Mouse (Mus musculus): ENCODE measurements around the gene Hectd4.

Hectd4 gene

GRCm38 (mm10) chr5:121238208-121238607, 18.2 kb downstream of the Hectd4 start:
- DNase-seq = no peak

DNA sequence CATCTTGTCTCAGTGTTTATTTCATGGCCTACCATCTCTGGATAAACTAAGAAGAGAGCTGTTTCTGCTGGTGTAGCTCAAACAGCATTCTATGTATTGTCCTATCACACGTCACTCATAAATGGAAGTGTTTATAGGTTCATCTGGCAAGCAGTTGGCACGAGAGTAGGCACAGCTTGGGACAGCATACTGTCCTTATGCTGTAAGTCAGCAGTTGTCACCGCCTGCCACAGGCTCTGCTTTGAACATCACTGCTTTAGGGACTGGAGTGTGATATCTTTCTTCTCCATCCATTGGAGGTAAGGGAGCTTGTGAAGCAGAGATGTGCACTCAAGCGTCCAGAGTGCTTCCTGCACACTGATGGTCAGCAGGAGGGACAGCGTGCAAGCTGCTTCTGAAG, 19.8 kb downstream of the Hectd4 start:
- peak; percentile 71 for DNase-seq

GRCm38 (mm10) chr5:121241182-121241581, 21.2 kb downstream of the Hectd4 start:
- DNase-seq = no peak

GRCm38 (mm10) chr5:121242261-121242660, 22.2 kb downstream of the Hectd4 start:
- no peak for DNase-seq

DNA sequence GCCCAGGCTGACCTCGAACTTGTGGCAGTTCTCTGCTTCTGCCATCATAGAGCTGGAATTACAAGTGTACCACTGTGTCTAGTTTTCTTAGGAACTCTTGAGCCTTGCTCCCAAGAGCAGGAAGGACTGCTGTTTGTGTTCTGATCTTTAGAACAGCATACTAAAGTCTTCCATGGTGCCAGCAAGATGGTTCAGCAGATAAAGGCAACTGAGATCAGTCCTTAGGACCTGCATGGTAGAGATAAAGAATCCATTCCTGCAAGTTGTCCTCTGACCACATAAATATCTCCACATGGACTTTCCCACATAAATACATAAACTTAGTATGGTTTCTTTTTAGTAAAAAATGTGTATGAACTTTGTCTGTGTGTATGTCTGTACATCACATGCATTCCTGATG, 22.7 kb downstream of the Hectd4 start:
- no peak for DNase-seq

DNA sequence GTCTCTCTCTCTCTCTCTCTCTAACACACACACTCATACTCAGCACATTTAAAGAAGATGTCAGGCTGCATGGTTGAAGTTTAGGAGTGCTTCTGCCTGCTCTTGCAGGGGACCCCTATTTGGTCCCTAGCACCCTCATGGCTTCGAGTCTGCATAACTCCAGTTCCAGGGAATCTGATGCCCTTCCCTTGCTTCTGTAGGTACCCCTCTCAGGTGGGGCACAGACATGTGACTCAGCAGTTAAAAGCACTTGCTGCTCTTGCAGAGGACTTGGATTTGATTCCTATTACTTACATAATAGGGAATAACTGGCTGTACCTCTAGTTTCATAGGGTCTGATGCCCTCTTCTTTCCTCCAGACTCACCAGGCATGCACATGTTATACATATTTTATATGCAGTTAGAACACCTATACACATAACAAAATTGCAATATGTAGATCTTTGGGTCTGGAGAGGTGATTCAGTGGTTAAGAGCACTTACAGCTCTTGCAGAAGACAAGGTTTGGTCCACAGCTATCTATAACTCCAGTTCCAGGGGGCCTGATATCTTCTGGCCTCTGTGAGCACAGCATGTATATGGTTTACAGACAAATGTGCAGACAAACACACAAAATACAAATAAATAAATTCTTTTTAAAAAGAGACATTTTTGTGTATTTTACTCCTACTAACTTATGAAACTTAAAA, 23.8 kb downstream of the Hectd4 start:
- no peak for DNase-seq

- no peak for DNase-seq
Measured at GRCm38 (mm10) chr5:121244365-121244731, 24.3 kb downstream of the Hectd4 start.

DNA sequence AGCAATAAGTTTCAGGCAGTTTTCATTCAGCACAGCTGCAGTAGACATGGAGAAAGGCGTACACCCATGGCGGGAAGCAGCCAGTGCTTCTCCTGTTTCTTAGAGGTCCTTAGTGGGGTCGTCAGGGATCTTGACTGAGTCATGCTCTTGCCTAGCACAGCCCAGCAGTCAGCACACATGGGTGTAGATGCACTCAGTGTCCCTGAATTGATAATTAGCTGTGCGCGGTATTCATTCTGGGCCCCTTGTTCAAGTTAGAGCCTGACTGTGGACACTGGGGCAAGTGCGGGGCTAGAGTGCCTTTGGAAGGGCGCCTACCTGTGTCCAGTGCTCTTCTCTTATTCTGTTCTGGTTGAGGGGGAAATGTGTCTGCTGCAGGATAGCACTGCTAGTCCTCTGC, 25.2 kb downstream of the Hectd4 start:
- DNase-seq = no peak

DNA sequence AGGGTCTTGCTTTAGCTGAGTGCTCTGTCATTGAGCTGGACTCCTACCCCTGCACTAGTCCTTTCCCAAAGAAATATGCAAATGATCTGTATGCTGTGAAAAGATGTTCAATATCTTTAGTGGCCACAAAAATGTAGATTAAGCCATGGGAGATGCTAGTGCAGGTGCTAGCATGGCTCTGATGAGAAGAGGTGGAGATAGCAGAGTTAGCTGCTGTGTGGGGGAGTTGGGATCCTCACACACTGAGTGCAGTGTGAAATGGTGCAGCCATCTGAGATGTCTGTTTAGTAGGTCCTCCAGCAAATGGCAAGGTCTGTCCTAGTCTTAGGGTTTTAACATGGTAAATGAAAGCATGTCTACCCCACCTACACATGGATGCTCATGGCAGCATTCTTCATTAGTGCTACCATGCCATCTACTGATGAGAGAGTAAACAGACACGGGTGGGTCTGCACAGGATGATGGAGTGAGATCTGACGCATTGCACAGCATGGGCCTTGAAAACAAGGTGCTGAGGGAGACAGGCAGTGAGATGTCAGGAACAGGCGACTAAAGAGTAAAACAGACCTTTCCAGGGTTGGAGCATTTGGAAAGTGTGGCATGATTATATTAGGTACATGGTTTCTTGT, 28.9 kb downstream of the Hectd4 start:
- DNase-seq = no peak

- no peak for DNase-seq
Measured at GRCm38 (mm10) chr5:121249693-121250092, 29.7 kb downstream of the Hectd4 start.

DNA sequence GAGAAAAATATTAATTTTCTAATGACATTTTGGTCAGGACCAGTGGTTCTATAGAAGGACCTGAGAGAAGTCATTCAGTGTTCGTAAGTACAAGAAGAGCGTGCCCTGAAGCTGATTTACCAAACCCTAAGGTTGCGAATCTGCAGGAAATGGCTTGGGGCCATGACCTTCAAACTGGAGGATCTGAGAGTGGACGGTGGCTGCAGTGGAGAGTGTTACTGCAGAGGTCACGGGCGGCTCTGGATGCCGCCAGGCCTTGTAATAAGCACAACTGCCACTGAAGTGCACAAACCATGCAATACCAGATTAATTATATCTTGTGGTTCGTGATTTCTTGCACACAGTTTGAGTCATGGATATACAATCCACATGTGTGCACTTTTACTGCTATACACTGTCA, 31.8 kb downstream of the Hectd4 start:
- DNase-seq = no peak

DNA sequence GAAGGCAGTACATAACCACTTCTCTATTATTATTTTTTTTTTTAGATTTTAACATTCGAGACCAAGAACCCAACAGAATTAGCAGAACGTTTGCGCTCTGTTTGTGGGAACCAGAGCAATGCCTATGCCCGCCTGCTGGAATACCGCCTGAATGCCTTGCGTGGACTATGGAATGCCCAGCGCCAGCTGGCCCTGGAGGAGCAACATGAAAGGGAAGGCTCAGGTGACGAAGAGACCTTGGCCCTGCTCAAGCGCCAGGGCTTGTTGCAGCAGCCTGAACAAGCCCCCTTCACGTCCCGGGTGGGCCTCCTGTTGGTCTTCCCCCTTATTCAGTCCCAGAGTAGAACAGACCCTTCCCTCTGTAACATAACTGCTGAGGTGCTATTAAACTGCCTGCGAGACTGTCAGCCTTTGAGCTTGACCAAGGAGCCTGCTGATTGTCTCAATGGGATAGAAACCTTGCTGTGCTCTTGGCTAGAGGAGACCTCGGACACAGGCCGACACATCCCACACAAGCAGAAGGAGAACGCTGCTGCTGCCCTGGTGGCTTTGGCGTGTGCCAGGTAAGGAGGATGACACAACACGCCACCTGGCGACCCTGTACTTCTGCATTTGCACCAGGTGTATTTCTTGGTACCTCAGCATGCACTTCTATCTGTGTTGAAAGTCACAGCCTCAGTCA, 33.9 kb downstream of the Hectd4 start:
- DNase-seq = peak; percentile 90

DNA sequence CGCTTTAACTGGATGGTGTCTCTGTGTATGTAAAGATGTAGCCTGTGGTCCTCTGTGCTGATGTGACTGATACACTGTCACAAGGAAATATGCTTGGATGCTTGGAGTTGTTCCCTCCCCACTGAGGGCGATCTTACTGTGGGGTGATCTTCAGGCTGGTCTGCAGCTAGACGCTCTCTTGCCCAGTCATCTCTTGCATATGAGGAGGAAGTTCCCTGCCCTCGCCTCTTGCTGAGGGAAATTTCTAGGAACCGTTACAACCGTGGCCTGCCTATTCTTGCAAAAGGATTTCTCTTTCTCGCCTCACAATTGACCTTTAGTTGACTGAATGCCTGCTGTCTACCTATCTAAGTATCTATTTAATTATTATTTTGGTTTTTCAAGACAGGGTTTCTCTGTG, 35.0 kb downstream of the Hectd4 start:
- DNase-seq = no peak

DNA sequence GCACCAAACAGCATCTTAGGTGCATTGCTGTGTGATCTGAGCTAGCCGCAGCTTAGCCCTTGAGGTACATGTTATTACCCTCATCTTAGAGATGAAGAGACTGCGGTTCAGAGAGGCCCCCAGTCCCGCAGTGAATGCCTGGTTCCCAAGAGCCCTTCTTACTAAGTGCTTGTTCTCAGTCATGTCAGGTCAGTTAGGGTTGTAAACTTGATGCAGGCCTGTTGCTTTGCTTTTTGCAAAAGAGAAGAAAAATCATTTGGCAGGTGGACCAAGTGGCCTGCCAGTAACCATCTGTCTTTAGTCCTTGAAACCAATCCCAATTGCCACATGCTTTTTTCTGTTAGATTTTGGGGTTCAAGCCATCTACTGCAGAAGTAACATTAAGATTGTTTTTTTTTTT, 41.8 kb downstream of the Hectd4 start:
- DNase-seq = peak; percentile 68

DNA sequence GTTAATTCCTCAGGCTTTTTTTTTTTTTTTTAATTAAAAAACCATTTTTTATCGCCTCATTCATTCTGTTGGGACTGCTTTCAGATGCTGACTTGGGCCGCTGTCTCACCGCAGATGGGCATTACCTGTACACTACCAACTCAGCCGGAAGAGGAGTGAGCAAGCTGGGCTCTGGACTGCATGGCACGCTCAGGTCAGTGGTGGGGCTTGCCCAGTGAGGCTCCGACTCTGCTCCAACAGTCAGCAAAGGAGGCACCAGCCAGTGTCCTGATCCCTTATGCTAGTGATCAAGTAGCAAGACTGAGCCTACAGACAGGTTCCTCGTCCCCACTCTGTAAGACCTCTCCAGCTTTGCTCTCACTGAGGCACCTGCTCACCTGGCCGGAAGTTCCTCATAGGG, 42.4 kb downstream of the Hectd4 start:
- peak; percentile 54 for DNase-seq

- no peak for DNase-seq
Measured at GRCm38 (mm10) chr5:121264593-121264992, 44.6 kb downstream of the Hectd4 start.

DNA sequence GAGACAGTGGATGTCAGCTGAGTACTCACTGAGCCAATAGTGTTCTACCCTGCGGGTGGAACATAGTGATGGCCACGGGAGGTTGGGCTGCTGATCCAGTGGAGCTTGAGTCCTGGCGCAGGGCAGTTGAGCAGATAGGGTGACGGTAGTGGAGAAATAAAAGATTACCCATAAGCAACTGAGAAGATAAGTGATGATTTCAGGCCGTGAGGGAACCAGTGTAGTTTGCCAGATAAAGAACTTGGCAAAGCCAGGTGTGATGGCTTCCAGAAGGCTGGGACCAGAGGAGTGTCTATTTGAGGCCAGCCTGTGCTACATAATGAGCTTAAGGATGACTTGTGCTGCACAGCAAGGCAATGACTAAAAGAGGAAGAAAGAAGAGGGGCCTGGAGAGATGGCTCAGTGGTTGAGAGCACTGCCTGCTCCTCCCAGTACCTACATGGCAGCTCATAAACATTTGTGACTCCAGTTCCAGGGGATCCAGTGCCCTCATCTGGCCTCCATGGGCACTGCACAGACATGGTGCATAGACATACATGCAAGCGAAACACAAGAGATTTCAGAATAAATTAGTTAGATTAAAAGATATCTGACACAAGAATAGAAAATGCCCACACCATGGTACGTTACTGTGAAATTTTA, 46.8 kb downstream of the Hectd4 start:
- peak; percentile 62 for DNase-seq

- no peak for DNase-seq
Measured at GRCm38 (mm10) chr5:121271046-121271445, 51.0 kb downstream of the Hectd4 start.

GRCm38 (mm10) chr5:121276808-121277207, 56.8 kb downstream of the Hectd4 start:
- DNase-seq = no peak

GRCm38 (mm10) chr5:121280456-121280855, 60.4 kb downstream of the Hectd4 start:
- no peak for DNase-seq

DNA sequence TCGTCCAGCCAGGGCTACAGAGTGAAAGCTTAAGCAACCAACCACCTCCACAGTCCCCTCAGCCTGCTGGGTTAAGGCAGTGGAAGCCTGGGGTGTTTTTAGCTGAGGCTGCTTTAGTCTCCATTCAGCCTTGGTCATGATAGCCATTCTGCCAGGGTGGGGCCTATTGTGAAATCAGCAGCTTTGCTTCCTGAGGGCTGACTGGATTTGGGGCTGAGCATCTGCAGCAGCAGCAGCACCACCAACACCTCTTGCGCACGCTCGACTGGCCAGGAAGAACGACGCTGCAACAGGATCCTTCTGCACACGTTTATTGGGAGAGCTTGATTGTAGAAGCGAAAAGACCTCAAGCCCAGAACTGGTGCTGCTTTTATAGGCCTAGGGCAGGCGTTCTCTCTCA, 63.0 kb downstream of the Hectd4 start:
- no peak for DNase-seq

DNA sequence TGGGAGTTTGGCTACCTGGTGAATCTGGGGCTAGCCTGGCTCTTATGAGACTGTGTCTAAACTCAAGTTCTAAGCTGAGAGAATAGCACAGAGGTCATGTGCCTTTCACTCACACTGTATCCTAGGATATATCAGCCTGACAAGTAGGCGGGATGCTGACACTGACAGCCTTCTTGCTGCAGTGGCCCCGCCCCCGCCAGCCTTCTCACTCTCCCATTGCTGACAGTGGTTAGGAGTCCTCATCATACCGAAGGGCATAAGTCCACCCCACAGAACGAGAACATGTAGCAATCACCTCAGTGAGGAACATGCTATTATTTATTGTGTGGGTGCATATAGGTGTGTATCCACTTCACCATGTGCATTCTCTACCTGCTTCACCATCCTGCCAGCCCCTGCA, 64.8 kb downstream of the Hectd4 start:
- no peak for DNase-seq

- DNase-seq = no peak
Measured at GRCm38 (mm10) chr5:121287213-121287612, 67.2 kb downstream of the Hectd4 start.

DNA sequence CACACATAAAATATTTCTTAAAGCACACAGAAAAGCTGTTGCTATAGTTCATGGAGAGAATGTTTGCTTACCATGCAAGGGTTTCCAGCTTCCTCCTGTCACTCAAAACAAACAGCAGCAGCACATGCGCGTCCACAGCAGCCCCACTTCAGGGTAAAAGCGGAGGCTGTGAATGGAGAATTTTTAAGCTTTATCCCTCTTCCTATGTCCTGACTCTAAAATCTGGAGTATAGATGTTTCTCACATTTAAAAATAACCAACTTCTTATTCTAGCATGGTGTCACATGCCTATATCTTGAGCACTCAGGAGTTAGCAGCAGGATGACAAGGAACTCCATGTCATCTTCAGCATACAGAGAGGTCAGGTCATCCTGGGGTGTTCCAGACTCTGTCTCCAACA, 70.3 kb downstream of the Hectd4 start:
- DNase-seq = no peak

All from cerebellum, adult 11-12 months (tissue).